Mouse (Mus musculus) c-Kit-positive CD71-positive TER-119-negative erythroid progenitor cells, embryonic 14.5 days (primary cell): ENCODE data around the gene Trim17.

ENCODE experiments used
- DNase-seq: peaks from one replicate; pipeline ENCODE4 v3.0.0-alpha.2; 2013; ENCODE audit warnings: low read depth

Trim17 gene

DNA sequence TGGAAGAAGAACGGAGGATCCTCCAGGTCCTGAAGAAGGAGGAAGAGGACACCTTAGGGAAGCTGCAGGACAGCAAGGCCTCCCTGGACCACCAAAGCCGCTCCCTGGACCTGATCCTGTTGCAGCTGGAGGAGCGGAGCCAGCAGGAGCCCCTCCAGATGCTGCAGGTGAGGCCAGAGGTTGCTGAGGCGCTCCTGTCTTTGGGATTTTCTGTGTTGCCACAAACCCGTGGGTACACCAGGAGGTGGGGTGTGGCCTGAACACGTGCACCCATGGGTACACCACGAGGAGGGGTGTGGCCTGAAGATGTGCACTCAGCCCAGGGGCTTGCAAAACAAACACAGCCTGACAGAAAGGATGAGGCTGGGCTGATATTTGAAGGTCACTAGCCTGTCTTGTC lies 14.1 kb downstream of the Trim17 start:
- DNase-seq: no peak

DNA sequence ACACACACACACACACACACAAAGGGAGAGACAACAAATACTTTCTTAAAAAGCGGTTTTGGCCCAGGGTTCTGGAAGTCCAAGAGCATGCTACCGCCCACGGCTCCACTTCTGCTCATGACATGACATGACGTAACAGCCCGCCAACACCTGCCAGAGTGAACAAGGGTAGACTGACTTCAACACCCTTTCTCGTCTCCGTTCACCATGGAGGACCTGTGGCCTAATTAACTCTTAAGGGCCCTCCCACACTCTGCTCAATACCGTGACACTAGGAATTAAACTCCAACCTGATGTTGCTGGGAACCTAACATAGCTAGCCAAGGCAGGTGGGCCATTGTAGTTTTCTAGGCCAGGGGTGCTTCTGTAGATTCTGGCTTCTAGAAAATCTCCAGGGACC lies 14.5 kb downstream of the Trim17 start:
- no peak for DNase-seq

DNA sequence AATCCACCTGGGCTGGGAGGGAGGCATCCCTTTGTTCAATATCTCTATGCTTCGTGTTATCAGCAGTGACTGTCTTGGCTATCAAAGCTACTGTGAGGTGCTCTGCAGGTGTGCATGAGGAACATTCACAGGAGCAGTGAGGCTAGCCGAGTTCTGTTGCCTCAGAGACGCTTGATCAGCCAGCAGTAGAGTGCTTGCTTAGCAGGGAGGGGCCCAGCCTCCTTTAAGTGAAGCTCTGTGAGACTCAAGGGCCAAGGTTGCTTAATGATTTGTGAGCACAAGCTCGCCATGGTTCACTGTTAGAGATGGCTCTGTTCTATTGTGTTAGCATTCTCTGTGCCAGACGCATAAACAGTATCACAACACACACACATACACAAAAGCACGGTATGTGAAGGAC lies 15.2 kb downstream of the Trim17 start:
- DNase-seq: no peak

DNA sequence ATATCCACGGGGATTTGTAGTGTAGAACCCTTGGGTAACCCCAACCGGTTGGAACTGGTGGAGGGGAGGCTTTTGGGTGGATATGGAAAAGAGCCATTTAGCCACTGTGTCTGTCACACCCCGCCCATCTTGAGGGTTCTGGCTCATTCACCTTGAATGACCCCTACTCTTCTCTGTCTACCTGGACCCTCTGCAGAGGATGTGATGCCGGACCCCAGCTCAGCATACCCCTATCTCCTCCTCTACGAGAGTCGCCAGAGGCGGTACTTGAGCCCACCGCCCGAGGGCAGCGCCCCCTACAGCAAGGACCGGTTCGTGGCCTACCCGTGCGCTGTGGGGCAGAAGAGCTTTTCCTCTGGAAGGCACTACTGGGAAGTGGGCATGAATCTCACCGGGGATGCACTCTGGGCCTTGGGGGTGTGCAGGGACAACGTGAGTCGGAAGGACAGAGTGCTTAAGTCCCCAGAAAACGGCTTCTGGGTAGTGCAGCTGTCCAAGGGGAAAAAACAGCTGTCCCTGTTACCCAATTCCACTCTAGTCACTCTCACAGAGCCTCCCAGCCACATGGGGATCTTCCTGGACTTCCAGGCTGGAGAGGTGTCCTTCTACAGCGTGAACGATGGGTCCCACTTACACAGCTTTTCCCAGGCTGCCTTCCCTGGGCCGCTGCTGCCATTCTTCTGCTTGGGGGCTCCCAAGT lies 16.5 kb downstream of the Trim17 start:
- DNase-seq: no peak

DNA sequence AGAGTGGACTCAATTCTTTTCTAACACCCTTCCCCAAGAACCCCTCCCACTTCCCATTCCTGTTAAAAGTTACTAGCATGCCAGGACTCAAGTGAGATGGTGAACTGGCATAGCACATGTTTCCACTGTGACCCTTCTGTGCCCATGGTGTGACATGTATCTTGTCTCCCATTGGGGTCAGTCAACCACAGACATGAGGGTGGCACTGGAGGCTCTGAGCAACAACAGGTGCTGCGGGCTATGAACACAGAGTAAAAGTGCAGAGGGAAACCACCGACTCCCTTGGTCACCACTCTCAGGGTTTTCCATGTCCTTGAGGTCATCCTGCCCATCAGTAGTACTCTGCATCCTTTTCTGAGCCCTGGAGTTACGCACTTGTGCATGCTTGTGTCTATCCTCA lies 17.3 kb downstream of the Trim17 start:
- DNase-seq: no peak

DNA sequence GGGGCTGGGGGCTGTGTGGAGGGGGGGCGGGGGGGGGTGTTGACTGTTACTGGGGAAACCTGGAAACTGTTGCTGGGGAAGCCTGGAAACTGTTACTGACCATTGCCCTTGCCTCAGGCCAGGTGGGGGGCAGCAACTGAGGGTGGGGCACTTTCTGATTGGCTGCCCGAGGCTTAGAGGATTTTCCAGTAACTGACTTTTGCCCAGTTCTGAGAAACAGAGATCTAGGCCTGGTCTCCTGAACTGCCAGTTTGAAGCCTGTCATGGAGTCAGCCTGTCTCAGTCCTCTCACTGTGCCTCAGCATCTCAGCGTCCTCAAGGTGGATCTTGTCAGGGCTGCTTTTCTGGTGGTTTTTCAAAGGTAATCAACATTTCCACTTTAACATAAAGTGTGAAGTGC lies 19.9 kb downstream of the Trim17 start:
- peak; percentile 34 for DNase-seq

DNA sequence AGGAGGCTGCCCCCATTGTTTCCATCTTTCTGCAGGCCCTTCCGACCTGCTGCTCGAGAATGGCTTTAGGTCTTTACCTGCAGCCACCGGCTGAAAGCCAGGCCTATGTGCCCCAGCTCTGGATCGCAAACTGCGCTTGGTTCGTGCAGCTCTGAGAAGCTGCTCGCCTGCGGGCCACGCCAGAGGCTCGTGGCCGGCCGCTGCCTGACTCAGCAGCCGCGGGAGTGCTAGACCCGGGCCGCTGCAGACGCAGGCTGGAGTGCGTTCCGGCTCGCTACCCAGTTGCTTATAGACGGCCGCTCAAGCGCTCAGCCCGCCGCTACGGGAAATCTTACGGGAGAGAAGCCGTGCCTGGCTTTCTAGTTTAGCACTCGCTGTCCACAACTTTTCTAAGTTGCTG lies 22.7 kb downstream of the Trim17 start:
- peak; percentile 14 for DNase-seq

DNA sequence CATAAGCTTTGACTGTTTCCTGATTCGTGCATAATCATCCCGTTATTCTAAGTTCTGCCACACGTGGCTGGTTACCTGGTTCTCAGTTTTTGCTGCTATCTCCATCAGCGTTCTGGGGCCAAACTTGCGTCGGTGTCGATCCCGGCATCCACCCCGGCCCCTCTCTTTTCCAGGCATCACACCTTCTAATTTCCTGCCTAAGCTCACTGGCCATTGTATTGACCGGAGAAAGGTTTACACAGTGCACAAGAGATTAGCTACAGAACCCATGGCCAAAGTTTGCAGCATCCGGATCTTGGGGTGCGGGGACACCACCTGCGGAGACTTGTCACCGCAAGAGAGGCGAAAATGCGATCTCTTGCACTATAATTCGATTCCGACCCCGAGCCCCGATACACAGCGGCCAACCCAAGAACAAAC lies 23.1 kb downstream of the Trim17 start:
- no peak for DNase-seq

DNA sequence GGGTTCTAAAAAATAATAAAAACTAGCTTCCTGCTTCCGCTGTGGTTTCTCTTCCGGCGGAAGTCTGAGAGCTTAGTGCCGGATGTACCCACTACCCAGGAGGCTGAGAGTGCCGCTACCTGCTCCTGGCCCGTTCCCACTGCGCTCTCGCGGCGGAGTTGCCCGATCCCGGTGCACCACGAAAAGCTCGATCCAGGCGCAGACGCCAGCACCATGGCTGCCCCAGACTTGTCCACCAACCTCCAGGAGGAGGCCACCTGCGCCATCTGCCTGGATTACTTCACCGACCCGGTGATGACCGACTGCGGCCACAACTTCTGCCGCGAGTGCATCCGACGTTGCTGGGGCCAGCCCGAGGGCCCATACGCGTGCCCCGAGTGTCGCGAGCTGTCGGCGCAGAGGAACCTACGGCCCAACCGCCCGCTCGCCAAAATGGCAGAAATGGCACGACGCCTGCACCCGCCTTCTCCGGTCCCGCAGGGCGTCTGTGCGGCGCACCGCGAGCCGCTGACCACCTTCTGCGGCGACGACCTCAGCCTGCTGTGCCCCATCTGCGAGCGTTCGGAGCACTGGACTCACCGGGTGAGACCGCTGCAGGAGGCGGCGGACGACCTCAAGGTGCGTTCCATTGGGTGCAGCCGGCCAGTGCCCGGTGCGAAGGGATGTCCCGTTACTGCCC lies 23.7 kb downstream of the Trim17 start, which contains the start of gene Trim11:
Trim11 (plus strand) TSS at position 67 of the 679 bp plus-strand sequence.
- DNase-seq: peak; percentile 59

DNA sequence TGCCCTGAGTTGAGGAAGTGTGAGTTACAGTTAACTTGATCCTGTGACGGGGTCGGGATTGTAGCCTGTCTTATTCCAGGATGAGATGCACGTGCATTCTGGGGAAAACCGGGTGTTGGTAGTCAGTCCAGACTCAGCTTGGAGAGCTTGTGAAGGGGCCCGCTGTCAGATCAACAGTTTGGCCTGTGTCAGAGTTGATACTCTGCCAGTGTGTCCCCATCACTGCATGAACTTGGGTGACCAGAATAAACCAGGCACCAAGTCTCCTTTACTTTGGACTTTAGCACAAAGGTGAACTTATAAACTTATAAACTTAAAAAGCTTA lies 24.2 kb downstream of the Trim17 start:
- DNase-seq: no peak

DNA sequence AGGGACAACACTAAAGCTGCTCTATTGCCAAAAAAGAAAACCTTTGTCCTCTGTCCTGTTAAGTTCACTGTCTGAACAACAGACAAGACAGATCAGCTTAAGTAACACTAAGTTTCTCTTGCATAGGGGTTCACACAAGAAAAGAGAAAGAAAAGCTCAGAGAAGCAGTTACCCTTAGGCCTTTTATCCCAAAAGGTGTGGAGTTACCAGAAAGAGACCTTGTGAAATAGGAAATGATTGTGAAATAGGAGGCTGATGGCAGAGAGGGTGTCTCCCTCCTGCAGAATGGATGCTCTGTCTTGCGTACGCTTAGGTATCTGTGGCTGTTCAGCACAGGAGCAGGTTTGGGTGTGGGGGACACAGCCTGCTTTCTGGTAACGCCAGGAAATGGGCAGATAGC lies 24.7 kb downstream of the Trim17 start:
- DNase-seq: no peak

DNA sequence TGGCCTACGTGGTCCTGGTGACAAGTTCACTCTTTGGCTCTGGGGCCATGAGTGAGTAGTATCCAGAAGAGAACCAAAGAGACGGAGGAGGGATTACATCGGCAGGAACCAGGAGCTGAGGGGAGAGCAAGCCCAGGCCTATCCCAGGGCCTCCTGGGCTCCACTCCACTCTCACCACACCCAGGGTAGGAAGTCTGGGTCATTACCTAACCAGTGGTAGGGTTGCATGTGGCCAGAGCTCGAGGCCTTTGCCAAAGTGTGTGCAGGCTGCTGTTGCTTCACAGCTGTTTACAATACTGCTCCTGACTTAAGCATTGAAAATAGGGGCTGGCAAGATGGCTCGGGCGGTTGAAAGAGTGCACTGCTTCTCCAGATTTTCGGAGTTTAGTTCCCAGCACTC lies 25.2 kb downstream of the Trim17 start:
- DNase-seq: no peak

DNA sequence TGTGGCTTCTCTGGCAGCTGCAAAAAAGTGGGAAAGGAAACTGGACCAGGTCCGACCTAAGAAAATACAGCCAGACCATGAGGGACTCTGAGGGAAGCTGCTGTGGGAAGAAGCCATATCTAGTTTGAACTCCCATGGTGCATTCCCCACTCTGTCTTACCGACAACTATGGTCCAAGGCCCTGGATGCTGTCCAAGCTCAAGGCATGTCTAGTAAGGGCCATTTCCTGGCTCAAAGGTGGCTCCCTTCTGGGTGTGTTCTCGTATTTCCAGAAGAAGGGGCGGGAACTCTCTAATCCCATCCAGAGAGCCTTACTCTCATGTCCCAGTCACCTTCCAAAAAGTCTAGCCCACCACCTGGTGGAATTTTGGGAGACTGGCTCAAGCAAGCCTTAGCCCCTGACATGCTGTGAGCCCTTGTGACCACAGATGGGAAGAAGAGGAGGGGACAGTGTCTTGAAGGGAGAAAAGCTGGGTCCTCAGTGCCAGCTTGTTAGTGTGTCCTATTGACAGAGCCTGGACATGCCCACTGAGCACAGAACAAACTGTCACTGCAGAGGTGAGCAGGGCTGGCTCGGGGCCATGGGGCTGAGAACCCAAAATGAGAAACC lies 26.0 kb downstream of the Trim17 start:
- no peak for DNase-seq

DNA sequence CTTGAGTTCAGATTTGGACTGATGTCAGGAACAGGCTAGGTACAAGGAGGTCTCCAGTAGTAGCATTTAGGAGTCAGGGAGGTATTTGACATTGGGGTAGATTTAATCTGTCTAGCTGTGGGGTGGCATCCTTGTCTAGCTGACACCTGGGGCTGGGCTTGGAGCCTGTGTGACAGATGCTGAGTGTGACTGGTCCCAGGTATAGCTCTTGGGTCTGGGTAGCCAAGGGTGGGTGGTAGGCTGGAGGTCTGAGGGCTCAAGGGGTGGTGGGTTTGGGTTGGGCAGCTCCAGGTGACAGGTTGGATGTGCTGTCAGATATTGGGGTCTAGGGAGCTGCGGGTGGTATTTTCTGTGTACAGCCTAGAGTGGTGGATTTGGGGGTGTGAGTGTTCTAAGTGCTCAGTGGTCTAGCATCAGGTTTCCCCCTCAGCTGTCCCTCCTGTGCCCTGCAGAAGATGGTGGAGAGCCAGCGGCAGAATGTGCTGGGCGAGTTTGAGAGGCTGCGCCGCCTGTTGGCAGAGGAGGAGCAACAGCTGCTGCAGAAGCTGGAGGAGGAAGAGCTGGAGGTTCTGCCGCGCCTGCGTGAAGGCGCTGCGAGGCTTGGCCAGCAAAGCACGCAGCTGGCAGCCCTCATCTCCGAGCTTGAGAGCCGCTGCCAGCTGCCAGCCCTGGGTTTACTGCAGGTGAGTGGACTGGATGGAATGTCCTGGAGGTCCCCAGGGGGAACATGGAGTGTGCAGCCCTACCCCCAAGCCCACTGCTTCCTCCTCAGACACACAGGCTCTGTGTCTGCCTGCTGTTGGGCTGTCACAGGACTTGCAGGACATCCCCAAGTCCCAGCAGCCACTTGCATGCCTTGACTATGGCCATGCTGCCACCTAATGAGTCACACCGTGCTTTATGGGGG lies 27.3 kb downstream of the Trim17 start:
- DNase-seq: peak; percentile 25

DNA sequence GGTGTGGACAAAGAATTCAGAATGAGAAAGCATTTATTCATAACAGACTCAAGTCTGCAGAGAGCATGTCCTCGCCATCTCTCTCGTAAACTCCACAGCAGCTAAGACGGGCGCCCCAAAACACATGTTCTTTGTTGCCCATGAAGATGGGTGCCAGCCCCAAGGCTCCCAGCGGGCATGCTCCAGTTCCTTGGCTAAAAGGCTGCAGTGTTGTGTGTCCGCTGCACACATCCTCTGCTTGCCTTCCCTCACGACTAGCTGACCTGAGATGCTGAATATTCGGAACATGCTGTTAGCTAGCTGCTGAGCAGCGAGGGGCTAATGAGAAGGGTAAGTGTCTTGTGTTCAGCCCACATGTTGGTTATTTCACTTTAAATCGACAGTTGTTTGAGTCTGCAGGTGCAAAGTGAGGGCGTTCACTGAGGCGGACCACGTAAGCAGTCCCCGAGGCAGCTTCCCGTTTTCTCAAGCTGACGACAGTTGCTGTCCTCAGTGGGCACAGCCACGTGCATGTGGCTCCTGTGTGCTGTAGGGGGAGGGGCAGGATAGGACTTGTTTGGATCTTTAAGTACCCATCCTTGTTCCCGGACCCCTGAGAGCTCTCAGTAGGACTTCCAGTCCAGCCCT lies 28.1 kb downstream of the Trim17 start:
- DNase-seq: no peak

DNA sequence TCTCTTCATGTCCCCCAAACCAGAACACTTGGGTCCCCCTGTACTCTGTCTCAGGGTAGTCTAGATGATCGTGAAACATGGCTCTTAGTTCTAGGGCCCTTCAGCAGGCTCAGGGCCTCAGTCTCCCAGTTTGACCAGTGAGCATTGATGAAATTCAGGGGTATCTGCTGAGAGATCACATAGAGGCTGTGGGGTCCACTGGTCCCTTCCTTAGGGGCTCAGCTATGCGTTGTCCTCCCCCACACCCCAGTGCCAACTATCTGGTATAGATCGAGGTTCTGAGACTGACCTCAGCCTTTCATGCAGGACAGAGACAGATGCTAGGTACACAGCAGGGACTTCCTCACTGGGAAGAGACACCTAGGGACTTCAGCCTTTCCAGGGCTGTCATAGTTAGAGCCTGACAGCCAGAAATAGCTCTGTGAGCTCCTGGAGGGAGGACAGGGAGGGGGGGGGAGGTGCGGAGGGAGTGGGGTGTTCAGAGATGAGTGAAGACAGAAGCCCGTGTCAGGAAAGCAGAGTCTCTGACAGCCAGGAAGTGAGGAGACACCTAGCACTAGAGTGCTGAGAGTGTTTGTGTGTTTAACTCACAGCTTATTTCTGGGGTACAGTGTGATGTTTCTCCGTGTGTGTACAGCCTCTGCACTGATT lies 29.3 kb downstream of the Trim17 start:
- DNase-seq: no peak

DNA sequence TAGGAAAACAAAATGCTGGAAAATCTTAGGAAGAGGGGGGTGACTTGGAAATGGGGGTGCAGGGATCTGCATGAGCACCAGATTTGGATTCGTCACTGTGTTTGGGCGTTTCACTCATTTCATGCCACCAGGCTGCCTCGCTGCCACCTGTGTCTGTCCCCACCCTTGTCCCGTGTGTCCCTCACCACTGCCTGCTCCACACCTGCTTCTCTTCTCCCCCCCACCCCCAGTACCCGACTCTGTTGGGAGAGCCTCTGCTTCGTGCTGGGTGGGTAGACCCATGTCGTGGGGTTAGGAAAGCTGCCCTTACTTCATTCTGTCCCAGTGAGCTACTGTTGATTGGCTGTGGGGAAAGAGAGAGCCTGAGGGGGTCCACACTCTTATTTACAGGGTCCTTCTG lies 30.2 kb downstream of the Trim17 start:
- no peak for DNase-seq

DNA sequence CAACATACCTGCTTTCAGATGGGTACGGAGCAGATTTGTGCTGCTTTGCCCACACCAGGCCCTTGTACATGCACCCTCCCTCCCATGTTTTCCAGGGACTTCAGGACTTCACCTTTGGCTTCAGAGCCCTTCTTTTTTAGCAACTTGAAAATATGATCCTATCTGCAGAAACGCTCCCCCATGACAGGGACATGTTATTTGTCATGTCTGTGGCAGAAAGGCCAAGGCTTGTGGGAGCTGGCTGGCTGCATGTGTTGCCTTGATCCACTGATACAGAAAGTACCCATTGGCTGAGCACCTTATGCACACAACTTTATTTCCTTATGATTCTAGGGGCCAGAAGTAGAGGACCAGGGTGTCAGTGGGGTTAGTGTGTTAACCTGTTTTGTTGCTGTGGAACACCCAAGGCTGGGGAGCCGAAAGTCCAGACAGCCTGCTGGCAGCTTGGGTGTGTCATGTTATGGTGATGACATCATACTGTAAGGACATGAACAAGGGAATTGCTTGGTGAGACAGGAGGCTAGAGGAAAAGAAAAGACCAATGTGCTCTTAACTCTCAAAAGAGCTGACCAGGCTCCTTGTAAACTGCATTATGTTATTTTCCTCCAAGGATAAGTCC lies 30.9 kb downstream of the Trim17 start:
- no peak for DNase-seq

DNA sequence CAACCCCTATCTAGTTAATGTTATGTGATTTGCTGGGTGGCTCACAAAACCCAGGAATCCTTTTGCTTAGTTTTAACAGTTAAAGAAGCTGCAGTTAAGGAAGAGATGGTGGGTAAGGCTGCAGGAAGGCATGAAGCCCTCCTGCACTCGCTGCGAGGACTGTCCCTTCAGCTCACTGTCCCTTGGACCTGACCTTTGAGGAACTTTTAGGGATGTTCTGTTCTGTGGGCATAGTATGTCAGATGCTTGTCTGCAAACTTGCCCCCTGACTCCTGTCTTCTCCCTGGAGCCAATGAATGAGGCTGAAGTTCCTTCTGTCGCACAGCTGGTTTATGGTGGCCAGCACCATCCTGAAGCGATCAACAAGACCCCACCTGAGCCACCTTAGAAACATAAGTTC lies 34.7 kb downstream of the Trim17 start:
- no peak for DNase-seq

DNA sequence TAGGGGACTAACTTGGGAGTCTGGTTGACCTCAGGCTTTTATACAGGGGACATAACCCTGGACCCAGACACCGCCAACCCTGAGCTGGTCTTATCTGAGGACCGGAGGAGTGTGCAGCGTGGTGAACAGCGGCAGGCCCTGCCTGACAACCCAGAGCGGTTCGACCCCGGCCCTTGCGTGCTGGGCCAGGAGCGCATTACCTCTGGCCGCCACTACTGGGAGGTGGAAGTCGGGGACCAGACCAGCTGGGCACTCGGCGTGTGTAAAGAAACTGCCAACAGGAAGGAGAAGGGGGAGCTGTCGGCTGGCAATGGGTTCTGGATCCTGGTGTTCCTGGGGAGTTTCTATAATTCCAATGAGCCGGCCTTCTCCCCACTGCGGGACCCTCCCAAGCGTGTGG lies 35.7 kb downstream of the Trim17 start:
- DNase-seq: no peak

DNA sequence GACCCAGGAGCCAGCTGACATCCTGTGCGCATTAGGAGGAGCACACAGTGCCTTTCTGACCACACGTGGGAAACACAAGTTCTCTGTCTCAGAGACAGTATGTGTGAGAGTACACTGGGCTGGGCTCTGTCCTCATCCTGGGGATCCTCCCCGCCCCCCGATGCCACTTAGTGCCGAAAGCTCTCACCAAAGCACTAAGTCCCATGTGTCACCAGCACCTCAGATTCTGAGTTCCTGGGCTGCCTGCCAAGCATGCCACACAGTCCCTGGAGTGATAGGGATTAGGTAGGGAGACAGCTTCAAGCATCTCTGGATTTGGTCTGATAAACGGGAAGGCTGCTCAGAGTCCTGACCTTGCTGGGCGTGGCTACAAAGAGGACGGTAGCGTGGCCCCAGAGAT lies 36.3 kb downstream of the Trim17 start:
- no peak for DNase-seq
